Mouse (Mus musculus) urinary bladder, postnatal 36 days (tissue): ENCODE results near the gene Add1.
A peak's percentile ranks its signal among the peaks of the same experiment; 100 is the strongest.
"Not testable (repeated sequence)": the region's sequence is repeated elsewhere in the genome, so short reads cannot be mapped to it uniquely, and the experiment has no call there.

ENCODE experiments used
- DNase-seq, 2 experiments: peaks; one replicate each; pipeline ENCODE4 v3.0.0; 2022; ENCODE audit warnings: low spot score in 2 of 2, mixed read lengths in 1 of 2

The Add1 gene

DNA sequence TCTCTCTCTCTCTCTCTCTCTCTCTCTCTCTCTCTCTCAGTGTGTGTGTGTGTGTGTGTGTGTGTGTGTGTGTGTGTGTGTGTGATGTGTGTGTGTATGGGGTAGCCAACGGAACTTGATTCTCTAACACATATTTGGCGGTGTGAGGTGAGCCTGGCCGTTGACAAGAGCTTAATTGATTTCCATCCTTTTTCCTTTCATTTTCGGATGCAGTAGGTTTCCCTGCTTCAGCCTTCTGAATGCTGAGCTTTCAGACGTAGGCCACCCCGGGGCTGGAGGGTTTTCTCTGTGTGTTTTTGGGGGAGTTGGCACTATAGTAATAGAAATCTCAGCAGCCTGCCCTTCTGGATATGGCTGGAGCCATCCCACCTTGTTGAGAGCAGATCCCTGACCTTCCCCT lies 23.2 kb upstream of the Add1 start:
- DNase-seq, result no peak

DNA sequence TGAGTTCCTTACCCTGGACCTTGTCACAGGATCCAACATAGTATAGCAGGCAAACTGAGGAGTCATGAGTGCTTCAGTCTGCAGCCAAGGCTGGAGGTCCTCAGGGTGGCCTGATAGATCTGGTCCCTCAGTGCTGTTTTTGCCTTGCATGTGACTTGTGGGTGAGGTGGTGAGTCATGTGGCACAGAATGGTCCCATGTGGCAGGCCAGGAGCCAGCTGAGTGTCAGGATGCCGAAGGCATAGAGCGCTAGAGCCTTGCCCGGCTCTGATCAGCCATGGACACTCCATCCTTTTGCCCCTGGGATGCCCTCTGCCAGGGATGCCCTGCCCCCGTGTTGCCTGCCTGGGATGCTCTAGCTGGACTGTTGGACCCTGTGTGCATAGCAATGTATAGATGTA lies 21.6 kb upstream of the Add1 start:
- no peak for DNase-seq

GRCm38 (mm10) chr5:34563854-34564253 lies 9.6 kb upstream of the Add1 start:
- no peak for DNase-seq

GRCm38 (mm10) chr5:34564291-34564690 lies 9.2 kb upstream of the Add1 start:
- DNase-seq, result no peak

DNA sequence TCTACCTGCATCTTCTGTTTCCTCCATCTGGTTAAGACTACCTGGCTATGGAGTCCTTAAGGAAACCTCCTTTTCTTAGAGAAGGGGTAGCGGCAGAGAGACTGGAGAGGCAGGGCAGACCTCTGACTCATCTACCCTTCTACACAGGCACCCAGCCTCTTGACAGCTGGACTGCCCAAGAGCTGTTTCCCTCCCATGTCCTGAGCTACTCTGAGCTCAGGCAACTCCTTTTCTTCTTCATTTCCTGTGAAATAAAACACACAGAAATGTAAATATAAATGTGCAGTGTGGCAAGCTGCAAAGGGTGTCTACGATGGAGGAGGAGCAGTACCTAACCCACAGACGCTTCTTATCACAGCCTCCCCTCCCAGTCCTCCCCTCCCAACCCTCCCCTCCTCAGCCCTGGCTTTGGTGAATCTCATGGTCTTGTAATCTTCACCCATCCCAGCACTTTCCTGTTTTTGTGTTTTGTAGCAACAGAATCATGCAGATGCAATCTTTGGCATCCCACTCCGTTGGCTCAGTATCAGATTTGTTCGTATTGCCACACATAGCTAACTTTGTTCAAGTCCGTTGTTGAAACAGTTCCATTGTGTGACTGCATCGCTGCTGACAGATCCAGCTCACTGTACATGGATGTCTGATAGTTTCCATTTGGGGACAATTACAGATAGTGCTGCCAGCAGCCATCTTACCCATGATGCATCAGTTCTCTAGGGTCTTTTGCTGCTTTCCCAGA lies 7.8 kb upstream of the Add1 start:
- peak; percentile 51 to 78 for DNase-seq

DNA sequence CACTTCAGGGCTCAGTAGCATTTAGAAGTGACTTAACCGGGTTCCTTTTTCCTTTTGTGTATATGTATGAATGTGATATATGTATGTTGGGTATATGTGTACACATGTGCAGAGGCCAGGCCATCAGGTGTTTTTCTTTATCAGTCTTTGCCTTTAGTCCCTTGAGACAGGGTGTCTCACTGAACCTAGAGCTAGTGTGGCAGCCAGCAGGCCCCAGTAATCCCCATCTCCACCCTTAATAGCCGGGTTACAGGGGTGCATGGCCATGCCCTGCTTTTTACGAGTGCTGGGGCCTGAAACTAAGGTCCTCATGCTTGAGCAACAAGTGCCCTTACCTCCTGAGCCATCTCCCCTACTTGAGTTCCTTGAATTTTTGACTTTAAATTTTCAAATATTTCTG lies 1.9 kb upstream of the Add1 start:
- no peak for DNase-seq

DNA sequence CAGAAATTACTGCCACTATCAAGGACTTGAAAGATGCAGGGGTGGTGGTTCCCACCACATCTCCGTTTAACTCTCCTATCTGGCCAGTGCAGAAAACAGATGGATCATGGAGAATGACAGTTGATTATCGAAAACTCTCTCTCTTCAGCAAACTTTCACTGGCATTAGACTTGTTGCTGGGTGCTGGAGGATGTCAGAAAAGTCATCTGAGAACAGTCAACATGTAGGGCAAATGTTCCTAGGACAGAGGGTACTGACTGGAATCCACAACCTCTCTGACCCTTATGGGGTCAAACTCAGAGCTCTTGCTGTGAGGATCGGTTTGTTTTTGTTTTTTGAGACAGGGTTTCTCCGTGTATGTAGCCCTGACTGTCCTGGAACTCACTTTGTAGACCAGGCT lies 896 bp upstream of the Add1 start:
- DNase-seq, result not testable (repeated sequence)

DNA sequence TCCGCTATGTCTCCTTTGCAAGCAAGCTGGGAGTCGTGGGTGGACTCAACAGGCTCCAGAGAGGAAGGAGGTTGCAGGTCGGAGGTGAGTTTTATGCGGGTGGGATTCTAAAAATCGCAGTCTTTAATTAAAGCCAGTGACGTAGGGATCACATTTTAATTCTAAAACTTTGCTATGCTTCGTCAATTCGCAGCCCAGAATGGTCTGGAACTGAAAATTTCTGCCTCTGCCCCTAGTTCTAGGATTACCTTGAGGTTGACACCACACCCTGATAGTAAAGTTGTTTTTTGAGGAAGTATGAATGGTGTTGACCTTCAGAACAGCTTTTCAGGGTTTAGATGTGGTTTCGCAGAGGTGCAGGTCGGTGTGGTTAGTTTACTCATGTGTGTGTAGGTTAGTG lies 1.3 kb downstream of the Add1 start:
- DNase-seq, result no peak

- DNase-seq, result no peak
Measured at GRCm38 (mm10) chr5:34576286-34576685, 2.8 kb downstream of the Add1 start.

- no peak for DNase-seq
Measured at GRCm38 (mm10) chr5:34578038-34578655, 4.7 kb downstream of the Add1 start.

DNA sequence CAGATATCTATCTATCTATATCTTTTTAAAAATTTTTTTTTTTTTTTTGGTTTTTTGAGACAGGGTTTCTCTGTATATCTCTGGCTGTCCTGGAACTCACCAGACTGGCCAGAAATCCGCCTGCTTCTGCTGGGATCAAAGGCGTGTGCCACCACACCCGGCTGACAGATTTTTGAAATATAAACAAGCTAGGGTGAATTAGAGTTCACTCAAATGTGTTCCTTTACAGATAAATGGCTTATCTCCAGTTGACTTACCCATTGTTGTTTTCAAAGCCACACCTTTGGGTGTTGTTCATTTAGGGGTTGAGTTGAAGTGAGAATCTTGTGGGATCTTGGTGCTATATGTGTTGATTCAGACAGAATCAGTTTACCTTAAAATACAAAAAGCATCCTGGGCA lies 5.9 kb downstream of the Add1 start:
- DNase-seq, result no peak

GRCm38 (mm10) chr5:34581671-34582313 lies 8.3 kb downstream of the Add1 start:
- peak in 1 of 2 experiments; percentile 21 for DNase-seq

DNA sequence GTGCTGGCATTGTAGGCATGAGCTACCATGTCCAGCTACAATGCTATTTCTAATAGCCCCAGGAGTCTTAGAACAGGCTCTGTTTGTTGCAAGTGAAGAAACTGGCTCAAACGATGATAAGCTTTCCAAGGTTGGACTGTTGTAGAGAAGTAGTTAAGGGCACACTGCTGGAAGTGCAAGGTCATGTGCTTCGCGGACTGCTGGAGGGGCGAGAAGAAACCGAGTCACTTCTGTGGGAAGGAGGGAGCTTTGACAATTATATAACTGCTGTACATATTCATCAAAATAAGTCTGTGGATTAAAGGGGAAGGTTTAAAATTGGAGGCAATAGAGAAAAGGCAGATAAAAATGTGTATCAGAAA lies 8.8 kb downstream of the Add1 start:
- DNase-seq, result no peak

DNA sequence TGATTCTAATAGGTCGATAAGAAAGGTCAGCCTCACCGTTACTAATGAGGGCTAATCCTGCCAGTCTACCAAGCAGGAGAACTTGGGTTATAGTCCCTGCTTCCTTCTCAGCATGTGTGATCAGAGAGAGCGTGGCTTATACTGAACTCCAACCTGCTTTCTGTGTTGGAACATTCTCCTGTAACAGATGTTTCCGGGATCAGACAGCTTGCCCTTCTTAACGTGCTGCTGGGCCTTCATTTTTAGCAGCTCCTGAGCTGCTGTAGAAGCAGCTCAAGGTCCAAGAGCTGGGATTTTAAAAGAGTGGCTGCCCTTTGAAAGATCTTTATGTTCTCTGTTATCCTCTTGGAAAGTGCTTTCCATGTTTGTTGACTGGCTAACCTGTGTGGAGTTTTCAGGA lies 11.8 kb downstream of the Add1 start:
- no peak for DNase-seq

DNA sequence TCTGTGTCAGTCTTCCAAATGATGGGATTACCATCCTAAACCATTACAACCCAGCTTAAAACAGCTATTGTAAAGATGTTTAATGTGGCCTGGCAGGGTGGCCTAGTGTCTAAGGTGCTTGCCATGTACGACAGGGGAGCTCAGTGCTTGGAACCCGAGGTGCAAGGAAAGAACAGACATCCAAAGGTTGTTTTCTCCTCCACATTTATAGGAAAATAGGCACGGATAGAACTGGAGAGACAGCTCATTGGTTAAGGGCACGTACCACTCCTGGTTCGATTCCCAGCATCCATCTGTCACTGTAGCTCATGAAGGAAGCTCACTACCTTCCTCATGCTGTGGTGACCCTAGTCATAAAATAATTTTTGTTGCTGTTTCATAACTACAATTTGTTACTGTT lies 14.4 kb downstream of the Add1 start:
- DNase-seq, result no peak

DNA sequence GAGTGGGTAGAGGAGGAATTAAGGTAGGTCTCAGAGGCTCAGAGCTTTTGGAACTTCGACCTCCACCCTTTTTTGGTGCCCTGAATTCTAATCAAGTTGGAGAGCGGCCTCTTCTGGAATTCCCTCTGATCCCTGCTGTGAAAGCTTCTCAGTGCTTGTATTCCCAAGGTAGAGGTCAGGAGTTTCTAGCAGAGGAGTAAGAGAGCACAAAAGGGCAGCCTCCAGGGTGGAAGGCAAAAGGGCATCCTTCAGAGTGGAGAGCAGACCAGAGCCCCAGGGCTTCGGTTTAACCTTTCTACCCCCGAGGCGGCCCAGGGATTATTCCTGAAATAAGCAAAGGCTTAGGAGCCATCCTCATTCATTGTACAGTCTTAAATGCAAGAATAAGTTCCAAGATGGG lies 16.6 kb downstream of the Add1 start:
- DNase-seq, result no peak

- no peak for DNase-seq
Measured at GRCm38 (mm10) chr5:34590702-34591101, 17.2 kb downstream of the Add1 start.

DNA sequence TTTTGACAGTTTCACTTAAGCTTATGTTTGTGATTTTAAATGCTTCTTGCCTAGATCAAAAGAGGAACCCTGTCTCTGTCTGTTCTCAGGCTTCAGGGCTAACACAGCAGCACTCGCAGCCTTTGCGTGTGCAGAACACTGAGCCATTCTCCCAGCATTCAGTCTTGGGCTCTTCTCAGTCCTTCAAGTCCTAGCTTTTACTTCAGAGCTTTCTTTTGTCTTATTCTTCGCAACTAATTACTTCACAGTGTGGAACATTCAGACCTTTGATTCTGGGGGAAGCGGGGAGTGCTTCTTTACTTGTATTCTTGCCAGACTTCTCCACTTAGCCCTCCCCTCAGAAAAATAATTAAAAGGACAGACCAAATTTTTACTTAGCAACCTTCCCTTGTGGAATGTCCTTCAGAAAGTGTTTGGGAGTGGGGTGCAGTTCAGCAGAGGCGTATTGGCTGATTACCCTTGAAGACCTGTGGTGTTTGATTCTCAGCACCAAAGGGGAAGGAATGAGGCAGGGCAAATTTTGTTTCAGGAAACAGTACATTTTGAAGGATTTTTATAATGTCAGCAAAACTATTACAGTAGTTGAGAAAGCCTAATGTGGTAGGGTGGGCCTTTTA lies 18.0 kb downstream of the Add1 start:
- no peak for DNase-seq

DNA sequence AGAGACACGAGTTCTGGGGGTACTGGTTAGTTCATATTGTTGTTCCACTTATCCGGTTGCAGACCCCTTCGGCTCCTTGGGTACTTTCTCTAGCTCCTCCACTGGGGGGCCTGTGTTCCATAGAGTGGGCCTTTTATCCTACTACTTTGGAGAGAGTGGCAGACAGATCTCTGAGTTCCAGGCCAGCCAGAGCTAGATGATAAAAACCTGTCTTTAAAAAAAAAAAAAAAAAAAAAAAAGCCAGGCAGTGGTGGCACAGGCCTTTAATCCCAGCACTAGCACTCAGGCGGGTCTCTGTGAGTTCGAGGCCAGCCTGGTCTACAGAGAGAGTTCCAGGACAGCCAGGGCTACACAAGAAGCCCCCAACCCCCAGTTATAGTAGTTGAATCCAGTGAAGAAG lies 18.8 kb downstream of the Add1 start:
- DNase-seq, result not testable (repeated sequence)

DNA sequence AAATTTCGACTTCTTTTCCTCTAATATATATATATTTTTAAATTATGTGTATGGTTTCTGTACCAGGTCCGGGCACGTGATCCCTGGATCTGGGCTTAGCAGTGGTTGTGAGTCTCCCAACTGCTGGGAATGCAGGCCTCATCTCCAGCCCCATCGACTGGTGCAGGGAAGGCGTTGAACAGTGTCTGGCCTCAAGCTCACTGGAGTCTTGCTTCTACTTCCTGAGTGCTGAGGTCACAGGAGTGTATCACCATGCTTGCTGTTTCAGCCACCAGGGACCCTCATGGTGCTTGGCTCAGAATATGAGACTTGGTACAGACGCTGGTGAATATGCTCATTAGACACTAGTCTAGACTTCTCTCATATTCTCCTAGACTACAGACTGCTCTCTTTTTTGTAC lies 19.2 kb downstream of the Add1 start:
- DNase-seq, result no peak

GRCm38 (mm10) chr5:34593202-34593727 lies 19.8 kb downstream of the Add1 start:
- no peak for DNase-seq

DNA sequence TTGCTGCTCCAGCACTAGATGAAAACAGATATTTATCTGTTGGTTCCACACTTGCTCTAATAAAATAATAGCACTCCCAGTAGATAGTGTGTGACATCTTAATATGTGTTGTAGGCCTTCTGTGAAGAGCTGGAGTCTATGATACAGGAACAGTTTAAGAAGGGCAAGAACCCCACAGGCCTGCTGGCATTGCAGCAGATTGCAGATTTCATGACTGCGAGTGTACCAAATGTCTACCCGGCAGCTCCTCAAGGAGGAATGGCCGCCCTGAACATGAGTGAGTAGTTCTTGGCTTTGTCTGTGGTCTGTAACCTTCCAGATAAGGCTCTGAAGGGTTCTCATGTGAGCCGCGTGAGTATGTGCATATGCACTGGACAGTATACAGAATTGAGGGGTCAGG lies 31.1 kb downstream of the Add1 start:
- no peak for DNase-seq
